Mouse (Mus musculus) embryonic fibroblast, embryonic 13.5 days (primary cell): Measurements from ENCODE around the gene Mterf1b. TPM values are rescaled to one million over a fixed set of nuclear protein-coding genes. Genes with fewer than 3 reads are reported as not detected.
A peak's percentile ranks its signal among the peaks of the same experiment; 100 is the strongest.
"Not testable (repeated sequence)": the region's sequence is repeated elsewhere in the genome, so short reads cannot be mapped to it uniquely, and the experiment has no call there.

Experiments
- H3K27ac ChIP-seq: 2 replicates; pipeline ENCODE4 v1.5.1; 2012; ENCODE audit warnings: low read length, control low read depth, inconsistent platforms; ENCODE audit not compliant: insufficient read depth
- H3K4me1 ChIP-seq: 2 replicates; pipeline ENCODE4 v1.6.1; 2011; ENCODE audit warnings: low read length; ENCODE audit not compliant: control insufficient read depth, insufficient read depth
- H3K4me3 ChIP-seq: 2 replicates; pipeline ENCODE4 v1.5.1; 2011; ENCODE audit warnings: mild to moderate bottlenecking, control low read depth, low read length; ENCODE audit not compliant: insufficient read depth
- CTCF ChIP-seq: IDR thresholded peaks from 2 replicates; pipeline ENCODE4 v1.5.1; 2011; ENCODE audit warnings: mild to moderate bottlenecking, control low read depth, low read length, moderate library complexity, borderline replicate concordance; ENCODE audit not compliant: insufficient read depth
- POLR2A ChIP-seq: IDR thresholded peaks from 2 replicates; pipeline ENCODE4 v1.6.1; 2011; ENCODE audit warnings: low read depth, mild to moderate bottlenecking, control low read depth, low read length, moderate library complexity
- polyA plus RNA-seq: library from polyadenylated mRNA; stranded (reverse); fragments of >200 nt; gene quantifications from 2 replicates; pipeline ENCODE4 v1.2.4, GENCODE M21; 2011; ENCODE audit warnings: low read depth; ENCODE audit not compliant: missing spikeins, insufficient read length

Mterf1b gene
- polyA plus RNA-seq, 1 experiment: 2.3 TPM

DNA sequence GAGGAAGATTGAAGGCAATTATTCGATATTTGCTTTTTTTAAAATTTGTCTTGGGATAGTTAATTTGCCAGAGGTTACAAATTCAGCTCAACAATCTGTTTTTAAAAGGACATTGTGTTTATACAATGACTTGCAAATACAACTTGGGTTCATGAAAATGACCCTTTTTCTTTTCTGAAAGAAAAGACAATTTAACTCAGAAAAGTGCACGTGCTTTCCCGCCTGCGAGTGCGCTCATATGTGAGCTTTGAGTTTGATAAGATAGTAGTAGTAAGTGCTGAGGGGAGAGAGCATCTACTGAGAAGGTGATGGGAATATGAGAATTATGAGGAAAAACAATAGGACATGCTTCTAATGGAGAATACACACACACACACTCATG lies 1.1 kb downstream of the Mterf1b start:
- H3K27ac ChIP-seq: no peak overlapping the region
- TF ChIP-seq CTCF: no peak
- TF ChIP-seq POLR2A: no peak
- H3K4me3 ChIP-seq: no peak overlapping the region; the same call in 1 of the 2 replicates
- no peaks in the 10 kb centered on the region for H3K4me1 ChIP-seq

GRCm38 (mm10) chr5:4194166-4194565 lies 2.0 kb downstream of the Mterf1b start:
- Histone ChIP-seq H3K4me1 (no peaks in the 10 kb centered on the region), H3K27ac (no peak overlapping the region), H3K4me3 (no peak overlapping the region)
- TF ChIP-seq POLR2A (no peak), CTCF (no peak)

- H3K4me3 ChIP-seq: no peak overlapping the region
- H3K27ac ChIP-seq: no peak overlapping the region
- no peaks in the 10 kb centered on the region for H3K4me1 ChIP-seq
- no peak for TF ChIP-seq POLR2A
- no peak for TF ChIP-seq CTCF
Observed at GRCm38 (mm10) chr5:4195086-4195485, 2.9 kb downstream of the Mterf1b start.

GRCm38 (mm10) chr5:4201368-4201767 lies 9.2 kb downstream of the Mterf1b start:
- H3K4me1 ChIP-seq: no peaks in the 10 kb centered on the region
- TF ChIP-seq CTCF (no peak), POLR2A (no peak)
- H3K27ac ChIP-seq: no peak overlapping the region
- no peak overlapping the region for H3K4me3 ChIP-seq

GRCm38 (mm10) chr5:4202276-4202810 lies 10.2 kb downstream of the Mterf1b start:
- not testable (repeated sequence) for H3K27ac ChIP-seq, H3K4me1 ChIP-seq, H3K4me3 ChIP-seq

DNA sequence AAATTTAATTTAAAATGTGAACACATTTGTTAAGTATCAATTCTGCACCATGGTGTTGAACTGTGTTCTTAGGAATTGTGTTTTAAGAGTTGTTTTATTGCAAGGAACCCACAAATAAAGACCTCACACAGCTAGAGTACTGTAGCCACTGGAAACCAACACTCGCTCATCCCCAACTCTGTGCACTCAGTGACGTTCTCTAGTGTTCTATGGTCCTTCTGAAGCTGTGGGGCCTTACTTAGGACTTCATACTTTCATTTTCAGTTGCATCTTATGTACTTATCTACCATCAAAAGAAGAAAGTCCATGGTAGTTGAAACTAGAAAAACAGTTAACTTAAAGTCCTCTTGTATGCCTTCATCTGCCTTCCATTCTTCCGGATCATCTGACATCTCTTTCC lies 17.9 kb downstream of the Mterf1b start:
- not testable (repeated sequence) for H3K4me3 ChIP-seq, H3K27ac ChIP-seq, H3K4me1 ChIP-seq

GRCm38 (mm10) chr5:4221309-4221708 lies 29.1 kb downstream of the Mterf1b start:
- Histone ChIP-seq H3K4me3 (no peak overlapping the region), H3K4me1 (peaks cover 2% of the 10 kb centered on the region; the same call in 1 of the 2 replicates), H3K27ac (no peak overlapping the region)
- no peak for TF ChIP-seq POLR2A
- TF ChIP-seq CTCF: no peak

DNA sequence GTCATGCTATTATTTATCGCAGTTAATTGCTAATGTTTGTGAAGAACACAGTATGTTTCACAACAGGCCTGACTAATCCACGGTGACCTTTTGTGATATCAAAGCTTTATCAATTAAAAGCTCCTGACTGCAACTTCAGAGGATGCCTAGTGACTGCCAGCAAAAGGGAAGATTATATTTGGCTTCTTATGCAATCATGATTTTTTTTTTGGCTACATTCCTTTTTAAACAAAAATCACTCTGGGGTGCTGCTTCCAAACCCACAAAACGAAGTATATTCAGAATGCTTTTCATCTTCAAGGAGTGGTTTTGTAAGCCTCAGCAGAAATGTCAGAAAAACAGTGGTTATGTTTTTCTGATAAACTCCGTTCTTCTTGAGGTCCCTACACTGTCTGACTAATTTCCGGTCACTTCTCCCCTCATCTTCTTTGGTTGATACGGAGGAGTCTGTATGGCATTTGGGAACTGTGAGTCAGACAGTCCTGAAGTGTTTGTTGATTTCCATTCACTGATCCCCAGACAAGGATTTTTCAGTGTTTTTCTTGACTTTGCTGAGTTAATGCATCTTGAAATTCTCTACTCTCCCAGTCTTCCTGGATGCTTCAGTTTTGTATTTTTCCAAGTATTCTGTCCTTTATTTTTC lies 29.9 kb downstream of the Mterf1b start:
- Histone ChIP-seq H3K4me3 (no peak overlapping the region), H3K27ac (peak overlapping the region; percentile 90), H3K4me1 (peaks cover 2% of the 10 kb centered on the region; the same call in 1 of the 2 replicates)
- TF ChIP-seq CTCF (no peak), POLR2A (no peak)

- no peak overlapping the region for H3K4me3 ChIP-seq
- no peaks in the 10 kb centered on the region for H3K4me1 ChIP-seq
- TF ChIP-seq POLR2A: no peak
- no peak overlapping the region for H3K27ac ChIP-seq
Observed at GRCm38 (mm10) chr5:4232163-4232562, 40.0 kb downstream of the Mterf1b start.

DNA sequence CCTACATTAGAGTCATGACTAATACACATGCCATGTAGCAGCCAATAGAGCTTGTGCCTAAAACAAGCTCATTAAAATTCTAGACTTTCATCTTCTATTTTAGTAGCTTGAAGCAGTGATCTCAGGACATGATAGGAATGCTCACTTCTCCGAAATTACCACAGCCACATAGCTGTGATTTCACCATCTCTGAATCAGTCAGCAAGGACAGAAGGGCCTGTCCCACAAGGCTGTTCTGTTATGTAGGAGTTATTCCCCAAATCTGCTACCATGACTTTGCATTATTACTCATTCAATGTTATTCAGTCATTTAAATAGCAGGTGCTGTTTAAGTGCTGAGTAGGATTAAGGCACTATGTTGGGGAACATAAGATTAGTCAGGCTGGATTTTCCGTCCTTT lies 42.3 kb downstream of the Mterf1b start:
- H3K4me1 ChIP-seq: no peaks in the 10 kb centered on the region
- TF ChIP-seq CTCF (no peak), POLR2A (no peak)
- peak overlapping the region; percentile 12; the same call in 1 of the 2 replicates for H3K27ac ChIP-seq
- H3K4me3 ChIP-seq: no peak overlapping the region

- Histone ChIP-seq H3K4me3 (no peak overlapping the region), H3K4me1 (no peaks in the 10 kb centered on the region), H3K27ac (no peak overlapping the region)
- TF ChIP-seq CTCF (no peak), POLR2A (no peak)
Observed at GRCm38 (mm10) chr5:4240120-4240519, 48.0 kb downstream of the Mterf1b start.
